Mouse (Mus musculus) heart, adult 2 months (tissue): Measurements from ENCODE around the gene Prcc.

Experiments
- CTCF ChIP-seq: fragments of 200-600 bp; IDR thresholded peaks from 2 replicates; pipeline ENCODE4 v1.8.1; 2022; ENCODE audit warnings: antibody characterized with exemption, mild to moderate bottlenecking, moderate library complexity
- EP300 ChIP-seq: fragments of 200-500 bp; IDR thresholded peaks from 2 replicates; pipeline ENCODE4 v1.6.1; 2011; ENCODE audit warnings: low read depth, low read length, control low read depth; ENCODE audit not compliant: insufficient read depth
- POLR2A ChIP-seq: fragments of 200-500 bp; IDR thresholded peaks from 2 replicates; pipeline ENCODE4 v1.6.1; 2011; ENCODE audit warnings: mild to moderate bottlenecking, low read depth, low read length, control low read depth; ENCODE audit not compliant: insufficient read depth

GRCm38 (mm10) chr3:87857666-87858065, 27.7 kb downstream of the Prcc start:
- no peak for TF ChIP-seq CTCF
- TF ChIP-seq POLR2A: no peak
- TF ChIP-seq EP300: no peak
